Mouse (Mus musculus) right cerebral cortex, postnatal 36 days (tissue): Measurements from ENCODE around the gene Lsamp.

Experiments used
- DNase-seq, 2 experiments: peaks; one replicate each; pipeline ENCODE4 v3.0.0; 2022; ENCODE audit warnings: low spot score in 2 of 2, mixed read lengths in 1 of 2

The Lsamp gene

DNA sequence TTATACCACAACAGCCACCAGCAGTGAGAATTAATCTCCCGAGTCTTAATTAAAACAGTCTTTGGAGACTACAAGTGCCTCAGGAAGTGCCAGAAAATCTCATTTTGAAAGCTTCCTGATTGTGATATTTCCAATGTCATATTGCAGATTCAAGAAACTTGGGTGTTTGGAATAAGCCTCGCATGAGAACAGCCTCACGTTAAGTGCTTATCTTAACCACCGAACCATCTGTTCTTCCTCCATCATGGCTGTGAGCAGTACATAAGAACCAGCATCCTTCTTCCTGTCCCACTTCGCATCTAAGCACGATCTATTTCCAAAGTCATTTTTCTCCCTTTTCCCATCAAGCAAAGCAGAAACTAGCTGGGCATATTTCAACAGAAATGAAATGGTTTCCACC, 1780.1 kb downstream of the Lsamp start:
- no peak for DNase-seq

DNA sequence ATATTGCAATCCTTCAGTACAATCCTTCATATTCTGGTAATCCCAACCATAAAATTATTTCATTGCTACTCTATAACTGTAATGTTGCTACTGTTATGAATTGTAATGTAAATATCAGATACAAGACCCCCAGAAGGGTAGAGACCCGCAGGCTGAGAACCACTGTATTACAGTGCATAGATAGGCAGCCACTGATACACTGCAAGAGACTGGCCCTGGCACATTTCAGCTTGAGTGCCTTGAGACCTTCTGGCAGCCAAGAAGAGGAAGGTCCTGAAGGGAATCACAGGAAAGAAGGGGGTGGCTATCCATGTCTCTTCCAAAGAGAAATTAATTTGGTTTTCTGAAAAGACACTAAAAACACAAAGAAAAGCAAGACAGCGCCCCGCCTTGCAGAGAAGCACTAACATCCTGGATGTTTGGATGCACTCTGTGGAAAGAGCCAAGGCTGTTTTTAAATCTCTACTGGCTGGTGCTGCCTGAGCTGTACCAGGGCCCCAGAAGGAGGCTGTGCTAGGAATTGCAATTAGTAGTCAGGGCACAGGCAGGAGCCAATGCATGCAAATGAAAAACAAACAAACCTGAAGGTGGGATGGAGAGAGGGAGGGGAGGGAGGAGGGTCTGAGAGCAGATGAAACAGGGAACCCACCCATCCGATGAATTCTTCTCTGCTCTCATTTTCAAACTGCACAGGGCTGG, 1787.4 kb downstream of the Lsamp start:
- DNase-seq = no peak

DNA sequence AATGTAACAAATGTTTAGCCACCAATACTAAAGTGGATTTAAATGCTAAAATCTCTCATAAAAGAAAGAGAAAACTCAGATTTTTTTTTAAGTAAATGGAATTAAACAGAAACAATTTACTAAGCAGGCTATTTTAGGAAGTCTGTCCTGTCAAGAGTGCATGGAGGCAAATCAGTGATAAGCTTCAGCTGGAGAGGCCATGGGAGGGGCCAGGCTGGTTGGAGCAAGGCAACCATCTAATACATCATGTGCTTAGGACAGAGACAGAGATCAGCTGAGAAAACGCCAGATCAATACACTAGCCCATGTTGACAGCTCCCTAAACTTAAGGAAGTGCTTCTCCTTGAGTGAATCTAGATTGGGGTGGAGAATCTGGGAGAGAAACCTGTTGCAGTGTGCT, 1793.4 kb downstream of the Lsamp start:
- DNase-seq = no peak

DNA sequence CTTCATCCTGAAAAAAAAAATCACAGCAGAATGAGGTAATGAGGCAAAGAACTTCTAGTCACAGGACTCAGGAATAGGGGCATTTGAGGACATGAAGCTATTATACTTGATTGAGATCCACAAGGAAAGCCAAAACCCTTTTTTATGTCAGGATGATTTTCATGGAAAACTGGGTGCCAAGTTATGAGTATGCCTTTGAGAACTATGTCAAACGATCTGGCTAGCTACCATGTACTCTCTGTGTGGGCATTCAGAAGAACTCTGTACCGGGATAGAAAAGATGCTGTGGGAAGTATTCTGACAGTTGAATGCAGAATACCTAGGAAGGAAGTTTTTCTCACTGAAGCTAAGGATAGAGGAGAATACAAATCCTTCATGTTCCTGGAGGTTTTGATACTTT, 1801.4 kb downstream of the Lsamp start:
- peak in 1 of 2 experiments; percentile 38 for DNase-seq

DNA sequence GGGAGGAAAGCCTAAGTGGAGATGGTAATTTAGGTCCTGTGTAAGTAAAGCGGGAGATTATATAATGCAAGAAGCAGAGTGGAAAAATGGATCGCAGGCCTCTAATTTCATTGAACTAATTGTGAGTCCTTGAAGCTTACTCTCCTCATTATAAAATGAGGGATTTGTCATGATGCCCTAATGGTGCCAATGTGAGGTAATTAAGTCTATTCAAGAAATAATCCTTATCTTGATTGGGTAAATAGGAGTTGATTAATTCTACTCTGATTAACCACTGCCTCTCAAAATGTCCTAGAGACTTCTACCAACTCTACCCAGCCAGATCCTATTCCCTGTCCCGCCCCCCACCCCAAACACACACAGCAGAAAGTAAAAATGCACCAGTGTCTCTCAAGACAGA, 1802.5 kb downstream of the Lsamp start:
- DNase-seq = no peak

DNA sequence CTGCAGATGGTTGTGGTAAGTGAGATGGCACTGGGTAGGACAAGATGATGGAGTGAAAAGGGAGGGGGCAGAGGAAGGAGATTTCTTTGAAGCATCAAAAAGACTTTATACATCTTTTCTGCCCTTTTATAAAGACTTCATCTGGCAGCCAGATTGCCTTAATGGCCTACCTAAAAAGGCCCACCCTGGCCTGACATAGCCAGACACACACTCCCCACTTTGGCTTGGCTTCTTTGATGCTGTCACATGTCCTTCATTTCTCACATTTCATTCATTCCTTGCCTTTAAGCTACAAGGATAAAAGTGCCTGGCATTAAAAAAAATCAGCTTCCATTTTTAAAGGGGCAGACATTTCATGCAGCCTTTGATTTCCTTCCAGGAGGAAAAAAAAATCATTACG, 1803.0 kb downstream of the Lsamp start:
- DNase-seq = no peak

DNA sequence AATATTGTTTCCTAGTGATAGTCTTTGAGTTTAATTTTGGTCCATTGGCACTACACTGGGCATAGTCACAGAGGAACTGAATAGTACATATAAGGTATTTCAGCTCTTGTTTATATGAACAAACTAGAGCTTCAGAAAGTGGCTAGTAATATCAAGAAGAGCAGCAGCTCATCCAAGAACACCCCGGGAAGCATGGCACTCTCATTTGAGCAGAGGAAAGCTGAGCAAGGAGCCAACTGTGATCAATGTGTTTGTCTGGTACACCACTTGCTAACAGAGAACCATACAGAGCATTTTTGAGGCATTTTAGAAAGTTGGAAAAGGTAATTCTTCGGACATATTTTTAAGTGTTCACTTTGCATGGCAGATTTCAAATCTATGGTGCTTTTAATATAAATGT, 1805.9 kb downstream of the Lsamp start:
- DNase-seq = no peak

DNA sequence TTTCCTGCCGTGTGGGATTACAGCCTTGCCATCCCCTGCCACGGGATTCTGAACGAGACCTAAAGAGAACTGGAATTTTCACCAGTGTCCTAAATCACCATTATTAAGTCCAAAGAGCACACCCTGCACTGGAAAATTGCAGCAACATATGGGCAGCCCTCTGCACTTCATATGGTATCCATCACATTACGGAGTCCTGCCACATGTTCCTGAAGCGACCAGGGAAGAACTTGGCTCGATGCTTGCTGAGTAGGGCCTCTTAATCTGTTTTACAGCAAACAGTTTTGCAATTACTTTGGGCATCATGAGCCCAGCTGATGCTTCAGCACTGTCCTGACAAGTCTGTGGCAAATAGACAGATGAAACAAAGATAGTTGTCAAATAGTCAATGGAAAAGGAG, 1836.2 kb downstream of the Lsamp start:
- DNase-seq = no peak

DNA sequence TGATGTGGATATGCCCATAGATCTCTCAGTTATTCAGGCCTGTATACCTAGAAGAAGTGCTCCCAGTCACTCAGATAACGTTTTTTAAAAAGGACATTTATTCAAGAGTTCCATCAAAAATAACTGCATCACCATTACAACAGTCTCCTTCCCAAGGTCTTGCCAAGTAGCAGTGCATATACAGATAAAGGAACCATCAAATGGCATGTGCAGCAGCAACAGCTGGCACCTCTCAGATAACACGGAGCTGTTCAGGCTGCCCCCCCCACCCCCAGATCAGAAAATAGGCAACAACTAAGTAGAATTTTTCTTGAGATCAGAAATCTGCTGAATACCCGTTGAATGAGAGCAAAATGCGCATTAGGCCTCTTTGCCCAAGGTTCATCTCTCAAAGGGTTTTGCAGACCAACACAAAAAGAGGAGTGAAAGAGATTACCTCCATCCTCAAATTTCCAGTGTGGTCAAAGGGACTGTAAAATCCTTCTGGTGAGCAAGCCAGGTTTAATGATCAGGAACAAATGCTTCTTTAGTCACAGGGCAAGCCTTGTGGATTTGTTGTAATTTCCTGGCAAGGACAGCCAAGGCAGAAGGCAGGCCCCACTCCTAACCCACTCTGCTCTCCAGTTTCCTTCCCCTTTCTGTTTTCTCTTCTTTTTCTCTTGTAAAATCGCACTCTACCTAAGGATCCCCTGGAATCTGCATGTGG, 1842.9 kb downstream of the Lsamp start:
- no peak for DNase-seq

DNA sequence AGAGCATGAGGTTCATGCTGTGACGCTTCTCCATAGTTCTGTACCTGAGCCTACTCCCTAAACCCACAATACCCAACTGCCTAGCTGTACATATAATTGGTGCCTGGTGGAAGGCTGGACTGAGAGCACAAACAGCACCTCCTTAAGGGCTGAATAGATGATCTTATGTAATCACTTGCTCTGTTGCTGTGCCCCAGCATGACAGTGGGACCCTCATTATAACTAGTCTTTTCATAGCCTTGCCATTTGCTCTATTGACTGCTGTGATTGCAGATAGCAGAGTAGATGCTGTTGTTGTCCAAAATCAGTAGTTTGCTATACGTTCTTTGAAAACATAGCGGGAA, 1843.4 kb downstream of the Lsamp start:
- no peak for DNase-seq

DNA sequence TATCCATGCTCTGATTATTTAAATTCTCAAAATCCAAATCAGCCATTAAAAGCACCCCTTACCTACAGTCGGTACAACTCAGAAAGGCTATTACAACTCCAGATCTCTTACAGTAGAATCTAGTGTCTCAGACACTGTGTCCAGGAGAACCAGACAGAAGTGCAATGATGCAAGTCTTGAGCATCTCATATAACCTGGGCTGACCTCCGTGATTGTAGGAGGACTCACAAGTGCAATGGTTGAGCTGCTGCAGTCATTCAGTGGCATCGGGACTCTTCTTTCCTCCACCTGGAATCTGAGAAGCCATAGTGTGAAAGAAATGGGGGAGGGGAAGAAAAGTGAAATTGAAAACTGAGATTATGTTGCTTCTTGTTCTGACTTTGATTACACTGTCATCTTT, 1850.5 kb downstream of the Lsamp start:
- DNase-seq = no peak

DNA sequence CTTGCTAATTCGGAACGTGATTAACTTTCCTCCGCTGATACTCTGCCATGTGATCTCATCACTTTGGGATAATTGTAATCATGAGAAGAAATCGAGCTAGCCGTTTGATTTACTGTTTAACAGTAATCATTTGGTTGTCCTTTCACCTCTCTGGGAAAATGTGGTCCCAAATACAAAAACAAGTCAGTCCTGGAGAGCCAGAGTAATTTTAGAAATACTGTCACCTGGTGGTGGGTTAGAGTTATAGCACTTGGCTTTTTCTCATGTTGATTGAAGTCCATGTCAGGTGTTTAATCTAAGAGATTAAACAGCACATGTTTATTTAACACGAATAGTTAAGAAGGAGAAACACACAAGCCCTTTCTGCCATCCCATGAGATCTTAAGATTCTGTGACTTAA, 1851.6 kb downstream of the Lsamp start:
- no peak for DNase-seq

DNA sequence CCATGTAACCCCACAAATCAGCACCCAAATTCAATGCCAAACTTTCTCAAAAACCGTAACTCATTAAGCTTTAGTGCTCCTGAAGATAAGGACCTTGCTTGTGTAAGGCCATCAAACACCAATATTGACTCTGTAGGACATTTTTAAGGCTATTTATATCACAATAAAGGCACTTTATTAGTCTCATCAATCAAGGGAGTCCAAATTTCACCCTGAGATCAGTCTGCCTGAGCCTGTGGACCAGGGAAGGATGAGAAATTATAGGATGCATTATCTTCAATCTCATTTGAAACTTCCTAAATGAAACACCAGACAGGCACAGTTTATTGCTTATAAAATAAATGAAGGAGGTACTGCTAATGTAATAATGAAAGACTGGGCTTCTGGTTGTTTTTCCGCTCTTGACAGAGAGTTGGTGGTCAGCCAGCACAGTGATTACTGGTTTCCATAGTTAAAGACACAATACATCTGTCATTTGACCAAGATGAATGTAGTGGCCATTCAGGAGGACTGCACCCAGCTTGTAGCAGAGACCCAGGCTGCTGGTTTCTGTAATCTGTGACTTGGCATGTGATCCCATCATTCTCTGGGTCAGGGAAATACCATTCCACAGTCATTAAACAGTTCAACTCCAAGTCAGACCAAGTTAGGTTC, 1855.7 kb downstream of the Lsamp start:
- no peak for DNase-seq

DNA sequence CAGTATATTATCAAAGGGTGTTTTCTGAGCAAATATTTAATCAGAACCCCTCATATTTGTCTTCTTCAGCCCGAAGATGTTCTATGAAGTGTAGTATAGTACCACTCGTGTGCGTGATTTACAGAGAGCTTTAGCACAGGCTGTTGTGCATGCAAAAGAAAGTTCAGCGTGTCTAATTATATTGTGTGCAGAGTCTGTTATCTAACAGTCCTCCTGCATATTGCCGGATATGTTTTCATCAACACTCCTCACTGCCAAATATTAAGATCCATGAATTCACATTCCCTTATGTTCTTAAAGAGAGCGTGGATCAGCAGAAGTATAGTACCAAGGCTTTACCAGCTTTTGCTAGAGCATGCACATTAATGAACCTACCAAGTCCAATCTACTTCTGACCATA, 1862.7 kb downstream of the Lsamp start:
- DNase-seq = no peak

DNA sequence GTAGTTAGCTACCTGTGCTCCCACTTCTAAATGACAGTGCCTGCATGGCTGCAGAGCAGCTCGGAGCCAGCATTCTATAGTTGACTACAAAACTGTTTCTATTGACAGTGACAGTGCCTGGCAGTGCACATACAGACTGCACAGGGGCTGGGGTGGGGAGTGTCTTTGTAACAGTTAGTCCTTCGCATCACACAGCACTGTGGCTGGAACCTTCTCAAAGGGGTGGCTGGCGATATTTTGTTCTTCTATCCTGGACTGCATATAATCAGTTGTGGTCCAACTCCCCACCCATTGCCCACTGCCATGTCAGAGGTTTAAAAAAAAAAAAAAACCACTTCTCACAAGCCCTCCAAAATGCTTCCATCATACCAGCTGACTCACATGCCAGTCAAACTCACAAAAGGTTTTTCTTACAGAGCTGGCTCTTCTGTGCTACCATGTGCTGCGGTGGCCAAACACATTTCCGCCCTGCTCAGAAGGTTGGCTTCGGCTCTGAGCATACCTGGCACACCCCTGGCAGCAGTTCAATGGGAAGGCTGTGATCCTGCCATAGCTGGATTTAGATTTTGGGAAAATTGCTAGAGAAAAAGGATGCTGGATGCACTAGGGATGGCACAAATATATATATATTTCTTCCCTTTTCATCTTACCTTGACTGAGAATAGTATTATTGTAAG, 1887.9 kb downstream of the Lsamp start:
- no peak for DNase-seq

DNA sequence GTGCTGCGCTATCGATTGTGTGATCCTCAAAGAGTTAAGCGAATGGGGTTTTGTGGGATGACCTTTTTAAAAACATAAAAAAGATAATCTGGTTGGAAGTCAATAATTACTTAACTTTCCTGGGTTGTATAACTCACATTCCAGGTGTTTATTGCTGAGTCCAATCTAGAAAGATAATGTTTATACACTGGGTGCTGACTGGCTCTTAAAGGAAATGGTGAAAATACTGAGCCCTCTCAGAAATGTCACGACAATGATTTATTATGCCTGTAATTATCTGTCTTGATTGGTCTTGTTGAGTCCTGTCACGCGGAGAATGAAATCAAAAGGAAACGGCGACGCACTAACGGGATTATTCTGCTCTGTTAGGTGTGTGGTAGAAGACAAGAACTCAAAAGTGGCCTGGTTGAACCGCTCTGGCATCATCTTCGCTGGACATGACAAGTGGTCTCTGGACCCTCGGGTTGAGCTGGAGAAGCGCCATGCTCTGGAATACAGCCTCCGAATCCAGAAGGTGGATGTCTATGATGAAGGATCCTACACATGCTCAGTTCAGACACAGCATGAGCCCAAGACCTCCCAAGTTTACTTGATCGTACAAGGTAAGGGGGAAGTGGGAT, 1904.5 kb downstream of the Lsamp start:
- no peak for DNase-seq

DNA sequence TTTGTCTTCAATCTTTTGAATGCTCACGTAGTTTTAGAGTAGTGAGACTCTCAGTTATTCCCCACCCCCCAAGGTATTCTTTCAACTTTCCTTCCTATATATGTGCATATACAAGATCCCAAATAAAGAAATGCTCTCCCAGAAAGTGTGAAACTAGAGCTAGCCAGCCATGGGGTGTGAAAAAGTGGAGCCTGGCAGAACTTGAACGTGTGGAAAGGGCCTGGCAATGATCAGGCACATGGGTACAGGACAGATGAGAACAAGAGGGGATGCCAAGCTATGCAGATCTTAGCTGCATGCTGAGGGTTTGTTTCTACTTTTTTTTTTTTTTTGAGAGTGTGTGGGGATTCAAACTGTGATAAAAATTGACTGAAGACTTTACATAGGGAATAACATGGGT, 1916.6 kb downstream of the Lsamp start:
- peak; percentile 30 to 67 for DNase-seq

DNA sequence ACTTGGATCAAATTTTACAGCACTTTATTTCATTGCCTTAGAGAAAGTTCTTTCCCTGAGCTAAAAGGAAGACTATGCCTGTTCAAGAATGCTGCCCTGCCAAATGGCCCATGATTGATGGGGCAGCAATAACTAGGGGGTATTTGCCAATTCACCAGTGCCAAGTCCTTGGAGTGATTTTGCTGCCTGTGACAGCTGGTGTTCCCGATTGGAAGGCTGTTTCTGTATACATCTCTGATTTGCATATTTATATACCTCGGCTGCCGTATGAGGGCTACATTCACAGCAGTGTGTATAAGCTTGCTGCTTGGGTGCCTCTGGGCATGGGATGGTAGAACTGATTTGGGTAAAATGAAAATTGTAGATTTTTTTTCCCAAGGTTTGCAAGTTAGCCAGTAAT, 1919.5 kb downstream of the Lsamp start:
- DNase-seq = peak in 1 of 2 experiments; percentile 19

DNA sequence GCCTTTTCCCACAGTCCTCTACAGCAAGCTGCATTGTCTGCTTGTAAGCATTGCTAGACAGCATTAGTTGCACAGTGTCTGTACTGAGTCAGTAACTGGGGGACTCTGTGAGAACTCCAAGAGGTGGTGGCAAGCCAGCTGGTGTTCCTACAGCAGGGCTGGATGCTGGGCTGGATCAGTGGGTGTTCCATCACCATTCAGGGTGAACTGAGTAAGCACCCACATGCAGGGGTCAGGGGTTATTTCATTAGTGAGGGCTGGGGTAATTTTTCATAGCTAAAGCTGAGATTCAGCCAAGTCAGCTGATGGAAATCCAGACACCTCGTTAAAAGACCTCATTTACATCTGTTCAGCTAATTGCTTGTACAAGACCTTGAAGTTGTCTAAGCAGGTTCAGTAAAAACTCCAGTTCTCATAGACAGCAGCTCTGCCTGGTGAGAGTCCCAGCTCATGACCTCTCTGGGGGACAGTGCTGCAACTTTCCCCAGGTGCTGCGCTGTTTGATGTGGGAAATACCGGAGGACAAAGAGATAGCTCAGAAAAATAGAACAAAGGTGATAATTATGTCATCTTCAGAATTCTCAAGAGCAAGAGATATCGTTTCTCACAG, 1928.5 kb downstream of the Lsamp start:
- peak in 1 of 2 experiments; percentile 15 for DNase-seq

DNA sequence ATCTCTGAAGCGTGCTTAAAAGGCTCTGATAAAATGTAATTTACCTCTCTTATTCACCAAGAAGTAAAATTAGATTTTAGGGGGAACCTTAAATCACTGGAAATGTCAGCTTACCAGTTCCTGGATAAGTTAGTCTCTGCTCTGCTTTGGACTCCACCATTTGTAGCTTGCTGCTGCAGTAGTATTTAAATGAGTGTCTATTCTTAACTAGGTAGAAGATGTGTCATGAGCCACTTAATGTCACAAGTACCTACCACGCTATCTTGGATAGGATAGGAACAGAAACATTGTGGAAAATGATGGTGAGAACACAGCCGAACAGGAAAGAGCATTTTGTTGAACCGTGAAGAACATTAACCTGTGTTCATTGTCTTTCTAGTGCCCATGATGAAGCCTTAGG, 1929.2 kb downstream of the Lsamp start:
- no peak for DNase-seq

DNA sequence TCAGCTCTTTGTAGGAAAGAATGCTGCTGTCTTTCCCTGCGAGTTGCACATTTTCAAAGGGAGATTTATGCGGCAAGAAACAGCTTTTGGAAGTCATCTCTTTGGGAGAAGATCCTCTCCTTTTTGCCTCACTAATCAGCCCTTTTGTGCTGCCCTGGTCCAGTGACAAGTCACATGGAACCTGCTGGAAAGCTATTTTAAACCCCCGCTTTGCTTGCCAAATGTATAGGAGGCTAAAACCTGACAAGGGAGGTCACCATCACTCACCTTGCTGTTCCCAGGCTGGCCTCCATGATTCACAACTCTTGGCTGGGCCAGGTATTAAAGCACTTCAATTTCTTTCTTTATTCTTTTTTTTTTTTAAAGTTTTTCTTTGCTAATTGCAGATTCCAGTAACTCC, 1932.2 kb downstream of the Lsamp start:
- no peak for DNase-seq
